Mouse (Mus musculus): Measurements from ENCODE around the gene Sema3c. TPM values are rescaled to one million over a fixed set of nuclear protein-coding genes. Genes with fewer than 3 reads are reported as not detected.

Gene Sema3c
- polyA plus RNA-seq, 1 experiment from 2014 or later, result 33.8 TPM

Other genes with a start within 250 kb of the Sema3c start
- not detected in 2 replicates for gene Speer4f2, start 201.1 kb upstream of the Sema3c start, polyA plus RNA-seq (2015; fragmentation: Nextera tagmentation; extraction: Ambion mirVana)
- not detected in 2 replicates for gene Speer4f1, start 98.2 kb upstream of the Sema3c start, polyA plus RNA-seq (2015; fragmentation: Nextera tagmentation; extraction: Ambion mirVana)